Mouse (Mus musculus) thymus, adult 2 months (tissue): ENCODE measurements around the gene Aldh3a2. TPM values are rescaled to one million over a fixed set of nuclear protein-coding genes. Genes with fewer than 3 reads are reported as not detected.
A peak's percentile ranks its signal among the peaks of the same experiment; 100 is the strongest.
"Not testable (repeated sequence)": the region's sequence is repeated elsewhere in the genome, so short reads cannot be mapped to it uniquely, and the experiment has no call there.

Experiments
- DNase-seq: peaks from one replicate; pipeline ENCODE4 v3.0.0; 2021
- H3K27ac ChIP-seq: fragments of 200-500 bp; 2 replicates; pipeline ENCODE4 v1.5.1; 2012; ENCODE audit warnings: low read length, control low read depth; ENCODE audit not compliant: control insufficient read depth, insufficient read depth
- H3K27me3 ChIP-seq: fragments of 200-500 bp; 2 replicates; pipeline ENCODE4 v1.6.1; 2012; ENCODE audit warnings: mild to moderate bottlenecking, low read length, moderate library complexity, mixed read lengths; ENCODE audit not compliant: control insufficient read depth, insufficient read depth
- H3K36me3 ChIP-seq: fragments of 200-500 bp; 2 replicates; pipeline ENCODE4 v1.6.1; 2012; ENCODE audit warnings: mild to moderate bottlenecking, low read length, moderate library complexity; ENCODE audit not compliant: control insufficient read depth, insufficient read depth
- H3K4me1 ChIP-seq: fragments of 200-500 bp; replicated peaks from 2 replicates; pipeline ENCODE4 v1.6.1; 2012; ENCODE audit warnings: low read length; ENCODE audit not compliant: control insufficient read depth, insufficient read depth
- H3K4me3 ChIP-seq: fragments of 200-500 bp; 2 replicates; pipeline ENCODE4 v1.5.1; 2012; ENCODE audit warnings: mild to moderate bottlenecking, low read length, control low read depth, moderate library complexity; ENCODE audit not compliant: control insufficient read depth, insufficient read depth
- CTCF ChIP-seq: fragments of 200-500 bp; IDR thresholded peaks from 2 replicates; pipeline ENCODE4 v1.5.1; 2012; ENCODE audit warnings: mild to moderate bottlenecking, control low read depth, low read length, moderate library complexity, borderline replicate concordance; ENCODE audit not compliant: control insufficient read depth, poor library complexity, insufficient read depth; ENCODE audit errors: extremely low read depth
- POLR2A ChIP-seq: fragments of 200-500 bp; IDR thresholded peaks from 2 replicates; pipeline ENCODE4 v1.6.1; 2012; ENCODE audit warnings: mild to moderate bottlenecking, low read length, control low read depth, moderate library complexity; ENCODE audit not compliant: control insufficient read depth, poor library complexity, insufficient read depth; ENCODE audit errors: extremely low read depth
- WGBS: fragments of 180-500 bp; shearing (Covaris S2); methylation state at CpG from one replicate; pipeline ENCODE4 v1.1.7; 2018; 5-methylcytosine and 5-hydroxymethylcytosine counted together
- polyA plus RNA-seq: library from polyadenylated mRNA; depleted of rRNA; stranded (reverse); fragments of >200 nt; gene quantifications from 2 replicates; pipeline ENCODE4 v1.2.3, GENCODE M21; 2012; rRNA removed

Gene Aldh3a2
- polyA plus RNA-seq, 1 experiment: 92.7 TPM

GRCm38 (mm10) chr11:61174291-61174820, 92.9 kb downstream of the Aldh3a2 start:
- H3K27ac ChIP-seq: peak overlapping the region; percentile 56
- DNase-seq: peak; percentile 73
- no peaks in the 10 kb centered on the region for H3K36me3 ChIP-seq
- under 1% methylated on average over 28 of the region's 28 CpGs for WGBS
- TF ChIP-seq POLR2A (no peak), CTCF (peak; percentile 69; the same call in 1 of the 2 replicates)
- H3K4me3 ChIP-seq: peak overlapping the region; percentile 82
- H3K27me3 ChIP-seq: no peaks in the 10 kb centered on the region
- H3K4me1 ChIP-seq: peaks cover 5% of the 10 kb centered on the region

- not testable (repeated sequence) for H3K27ac ChIP-seq, H3K4me3 ChIP-seq, H3K36me3 ChIP-seq, H3K27me3 ChIP-seq, H3K4me1 ChIP-seq, DNase-seq
- WGBS: 42% methylated on average over 15 of the region's 15 CpGs
Measured at GRCm38 (mm10) chr11:61173477-61173876, 93.8 kb downstream of the Aldh3a2 start.

Other genes with a start within 250 kb of the Aldh3a2 start
- gene Kcnj12, start 244.9 kb downstream of the Aldh3a2 start, polyA plus RNA-seq: 0.51 and 1.8 TPM in 2 replicates
- 134 and 160 TPM in 2 replicates for gene Tnfrsf13b, start 140.7 kb downstream of the Aldh3a2 start, polyA plus RNA-seq
- gene Usp22, start 92.4 kb downstream of the Aldh3a2 start, polyA plus RNA-seq: 57.5 and 68.6 TPM in 2 replicates
- 1.4 and 1.6 TPM in 2 replicates for gene Aldh3a1, start 59.9 kb downstream of the Aldh3a2 start, polyA plus RNA-seq
- 0.51 and 0.67 TPM in 2 replicates for gene Slc47a2, start 75.4 kb upstream of the Aldh3a2 start, polyA plus RNA-seq
- gene Slc47a1, start 110.9 kb upstream of the Aldh3a2 start, polyA plus RNA-seq: 1.5 and 3.4 TPM in 2 replicates
- gene Rnf112, start 186.7 kb upstream of the Aldh3a2 start, polyA plus RNA-seq: 0.12 and 0.13 TPM in 2 replicates
- 20.0 and 21.9 TPM in 2 replicates for gene Mfap4, start 218.0 kb upstream of the Aldh3a2 start, polyA plus RNA-seq
- 63.8 and 71.8 TPM in 2 replicates for gene Mapk7, start 226.9 kb upstream of the Aldh3a2 start, polyA plus RNA-seq
- gene B9d1, start 237.7 kb upstream of the Aldh3a2 start, polyA plus RNA-seq: 11.6 and 16.0 TPM in 2 replicates